Mouse (Mus musculus): ENCODE results near the gene Rasa3.

DNA sequence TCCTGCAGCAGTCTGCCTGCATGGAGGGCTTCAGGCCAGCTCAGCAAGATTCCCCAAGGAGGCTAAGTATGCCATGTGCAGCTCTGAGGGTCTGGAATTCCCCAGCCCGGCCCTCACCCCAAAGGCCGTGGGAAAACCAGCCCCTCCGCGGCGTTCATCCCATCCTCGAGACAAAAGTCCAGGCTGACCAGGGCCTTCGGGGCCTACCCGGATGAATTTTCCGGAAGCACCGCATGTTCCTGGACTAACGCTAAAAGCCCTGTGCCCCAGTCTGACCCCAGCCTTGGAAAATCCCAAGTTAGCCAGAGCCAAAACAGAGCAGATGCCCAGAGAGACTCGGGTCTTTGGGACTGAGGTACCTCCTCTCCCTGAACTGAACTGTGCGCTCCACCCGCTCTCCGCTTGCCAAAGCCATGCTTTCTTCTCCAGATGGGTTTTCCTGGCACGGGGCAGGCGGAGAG is 7.4 kb downstream of the Rasa3 start:
- TF ChIP-seq USF1 (IDR thresholded peaks at IDR 0.05; ENCODE audit: low read depth) (no peak), CTCF (IDR thresholded peaks at IDR 0.05; ENCODE audit: control insufficient read depth, insufficient read depth, insufficient read length) (no peak), MAX (IDR thresholded peaks at IDR 0.05) (no peak), MYOD1 (IDR thresholded peaks at IDR 0.05; ENCODE audit: control insufficient read depth, insufficient read length, low read depth) (no peak)
